Mouse (Mus musculus) cerebellum, adult 2 months (tissue): ENCODE data around the gene Scd3.

ENCODE experiments used
- CTCF ChIP-seq: fragments of 200-500 bp; IDR thresholded peaks from 2 replicates; pipeline ENCODE4 v1.5.1; 2011; ENCODE audit warnings: low read depth, mild to moderate bottlenecking, control low read depth, low read length, moderate library complexity, borderline replicate concordance; ENCODE audit not compliant: insufficient read depth
- POLR2A ChIP-seq: fragments of 200-500 bp; IDR thresholded peaks from 2 replicates; pipeline ENCODE4 v1.6.1; 2011; ENCODE audit warnings: low read length, control low read depth, borderline replicate concordance; ENCODE audit not compliant: insufficient read depth

GRCm38 (mm10) chr19:44189056-44189455 lies 14.0 kb upstream of the Scd3 start:
- no peak for TF ChIP-seq CTCF
- TF ChIP-seq POLR2A = no peak
